Mouse (Mus musculus): Measurements from ENCODE around the gene Nrap. TPM values are rescaled to one million over a fixed set of nuclear protein-coding genes. Genes with fewer than 3 reads are reported as not detected.

Nrap gene
- polyA plus RNA-seq, 1 experiment: 25.5 TPM

- Histone ChIP-seq H3K4me3 (no peak overlapping the region), H3K36me3 (ENCODE audit: control insufficient read depth, insufficient read depth) (no peaks in the 10 kb centered on the region), H3ac (ENCODE audit: control insufficient read depth, insufficient read length) (no peak overlapping the region), H3K79me2 (ENCODE audit: control insufficient read depth, insufficient read depth) (no peaks in the 10 kb centered on the region), H3K27me3 (ENCODE audit: control insufficient read depth, insufficient read depth, insufficient read length) (no peaks in the 10 kb centered on the region), H3K4me2 (ENCODE audit: low read depth) (no peak overlapping the region)
- TF ChIP-seq TCF3 (IDR thresholded peaks at IDR 0.05; ENCODE audit: insufficient read length, low read depth): no peak
- TF ChIP-seq POLR2AphosphoS2 (IDR thresholded peaks at IDR 0.05; ENCODE audit: insufficient read length, low read depth): no peak
- TF ChIP-seq MYOD1 (IDR thresholded peaks at IDR 0.05; ENCODE audit: control insufficient read depth in 1 of 3, insufficient read length in 2 of 3, low read depth in 2 of 3): no peak
- TF ChIP-seq POLR2A (IDR thresholded peaks at IDR 0.05; ENCODE audit: insufficient read length, low read depth): no peak
- TF ChIP-seq CEBPB (IDR thresholded peaks at IDR 0.05; ENCODE audit: insufficient read depth, poor library complexity, severe bottlenecking): no peak
- no peak for TF ChIP-seq MYOG (IDR thresholded peaks at IDR 0.05; ENCODE audit: control insufficient read depth in 1 of 3, insufficient read depth in 1 of 3, insufficient read length in 2 of 3, low read depth in 2 of 3)
- TF ChIP-seq REST (IDR thresholded peaks at IDR 0.05; ENCODE audit: insufficient read depth, insufficient read length): no peak
- no peak for TF ChIP-seq USF1 (IDR thresholded peaks at IDR 0.05; ENCODE audit: low read depth)
- TF ChIP-seq E2F4 (IDR thresholded peaks at IDR 0.05; ENCODE audit: insufficient read depth): no peak
Measured at GRCm38 (mm10) chr19:56296668-56297067, 93.2 kb downstream of the Nrap start.

- Histone ChIP-seq H3K27me3 (ENCODE audit: control insufficient read depth, insufficient read depth, insufficient read length) (no peaks in the 10 kb centered on the region), H3K4me3 (no peak overlapping the region), H3ac (ENCODE audit: control insufficient read depth, insufficient read length) (no peak overlapping the region), H3K36me3 (ENCODE audit: control insufficient read depth, insufficient read depth) (no peaks in the 10 kb centered on the region), H3K79me2 (ENCODE audit: control insufficient read depth, insufficient read depth) (no peaks in the 10 kb centered on the region), H3K4me2 (ENCODE audit: low read depth) (no peak overlapping the region)
- TF ChIP-seq MYOD1 (IDR thresholded peaks at IDR 0.05; ENCODE audit: control insufficient read depth in 1 of 3, insufficient read length in 2 of 3, low read depth in 2 of 3): peak in 1 of 3 experiments; percentile 22
- no peak for TF ChIP-seq CEBPB (IDR thresholded peaks at IDR 0.05; ENCODE audit: insufficient read depth, poor library complexity, severe bottlenecking)
Measured at GRCm38 (mm10) chr19:56294654-56295399, 95.0 kb downstream of the Nrap start.

- H3K79me2 ChIP-seq (ENCODE audit: control insufficient read depth, insufficient read depth): no peaks in the 10 kb centered on the region
- H3ac ChIP-seq (ENCODE audit: control insufficient read depth, insufficient read length): no peak overlapping the region
- no peaks in the 10 kb centered on the region for H3K27me3 ChIP-seq (ENCODE audit: control insufficient read depth, insufficient read depth, insufficient read length)
- no peak overlapping the region for H3K4me2 ChIP-seq (ENCODE audit: low read depth)
- H3K4me3 ChIP-seq: no peak overlapping the region
- H3K36me3 ChIP-seq (ENCODE audit: control insufficient read depth, insufficient read depth): no peaks in the 10 kb centered on the region
- TF ChIP-seq TCF3 (IDR thresholded peaks at IDR 0.05; ENCODE audit: insufficient read length, low read depth): no peak
- TF ChIP-seq POLR2AphosphoS2 (IDR thresholded peaks at IDR 0.05; ENCODE audit: insufficient read length, low read depth): no peak
- TF ChIP-seq REST (IDR thresholded peaks at IDR 0.05; ENCODE audit: insufficient read depth, insufficient read length): no peak
- TF ChIP-seq CEBPB (IDR thresholded peaks at IDR 0.05; ENCODE audit: insufficient read depth, poor library complexity, severe bottlenecking): no peak
- no peak for TF ChIP-seq MAX (IDR thresholded peaks at IDR 0.05; ENCODE audit: low read depth)
- TF ChIP-seq POLR2A (IDR thresholded peaks at IDR 0.05; ENCODE audit: insufficient read length, low read depth): no peak
- TF ChIP-seq MYOD1 (IDR thresholded peaks at IDR 0.05; ENCODE audit: control insufficient read depth in 1 of 3, insufficient read length in 2 of 3, low read depth in 2 of 3): no peak
Measured at GRCm38 (mm10) chr19:56292335-56292734, 97.5 kb downstream of the Nrap start.

- Histone ChIP-seq H3K36me3 (ENCODE audit: control insufficient read depth, insufficient read depth) (no peaks in the 10 kb centered on the region), H3K4me2 (ENCODE audit: low read depth) (no peak overlapping the region), H3ac (ENCODE audit: control insufficient read depth, insufficient read length) (no peak overlapping the region), H3K27me3 (ENCODE audit: control insufficient read depth, insufficient read depth, insufficient read length) (no peaks in the 10 kb centered on the region), H3K79me2 (ENCODE audit: control insufficient read depth, insufficient read depth) (no peaks in the 10 kb centered on the region), H3K4me3 (no peak overlapping the region)
- no peak for TF ChIP-seq E2F4 (IDR thresholded peaks at IDR 0.05; ENCODE audit: insufficient read depth)
- TF ChIP-seq SRF (IDR thresholded peaks at IDR 0.05; ENCODE audit: control insufficient read depth, insufficient read length, low read depth): no peak
Measured at GRCm38 (mm10) chr19:56291898-56292297, 97.9 kb downstream of the Nrap start.

- H3K4me3 ChIP-seq: no peak overlapping the region
- no peaks in the 10 kb centered on the region for H3K79me2 ChIP-seq (ENCODE audit: control insufficient read depth, insufficient read depth)
- H3ac ChIP-seq (ENCODE audit: control insufficient read depth, insufficient read length): no peak overlapping the region
- no peaks in the 10 kb centered on the region for H3K36me3 ChIP-seq (ENCODE audit: control insufficient read depth, insufficient read depth)
- no peak overlapping the region for H3K4me2 ChIP-seq (ENCODE audit: low read depth)
- TF ChIP-seq E2F4 (IDR thresholded peaks at IDR 0.05; ENCODE audit: insufficient read depth) (no peak), MYOG (IDR thresholded peaks at IDR 0.05; ENCODE audit: control insufficient read depth in 1 of 3, insufficient read depth in 1 of 3, insufficient read length in 2 of 3, low read depth in 2 of 3) (peak in 2 of 3 experiments; percentile 23 to 43), MYOD1 (IDR thresholded peaks at IDR 0.05; ENCODE audit: control insufficient read depth in 1 of 3, insufficient read length in 2 of 3, low read depth in 2 of 3) (peak in 1 of 3 experiments; percentile 62), USF1 (IDR thresholded peaks at IDR 0.05; ENCODE audit: low read depth) (no peak)
- H3K27me3 ChIP-seq (ENCODE audit: control insufficient read depth, insufficient read depth, insufficient read length): no peaks in the 10 kb centered on the region
Measured at GRCm38 (mm10) chr19:56289642-56290041, 100.2 kb downstream of the Nrap start.

- Histone ChIP-seq H3K27me3 (ENCODE audit: control insufficient read depth, insufficient read depth, insufficient read length) (no peaks in the 10 kb centered on the region), H3K4me2 (ENCODE audit: low read depth) (peak overlapping the region; percentile 56), H3K36me3 (ENCODE audit: control insufficient read depth, insufficient read depth) (no peaks in the 10 kb centered on the region), H3K79me2 (ENCODE audit: control insufficient read depth, insufficient read depth) (no peaks in the 10 kb centered on the region), H3K4me3 (no peak overlapping the region), H3ac (ENCODE audit: control insufficient read depth, insufficient read length) (no peak overlapping the region)
- TF ChIP-seq SRF (IDR thresholded peaks at IDR 0.05; ENCODE audit: control insufficient read depth, insufficient read length, low read depth) (no peak), POLR2AphosphoS2 (IDR thresholded peaks at IDR 0.05; ENCODE audit: insufficient read length, low read depth) (no peak), MAX (IDR thresholded peaks at IDR 0.05; ENCODE audit: low read depth) (no peak), POLR2A (IDR thresholded peaks at IDR 0.05; ENCODE audit: insufficient read length, low read depth) (no peak), CEBPB (IDR thresholded peaks at IDR 0.05; ENCODE audit: insufficient read depth, poor library complexity, severe bottlenecking) (no peak), USF1 (IDR thresholded peaks at IDR 0.05; ENCODE audit: low read depth) (no peak), MYOG (IDR thresholded peaks at IDR 0.05; ENCODE audit: control insufficient read depth in 1 of 3, insufficient read depth in 1 of 3, insufficient read length in 2 of 3, low read depth in 2 of 3) (no peak), TCF12 (IDR thresholded peaks at IDR 0.05; ENCODE audit: insufficient read depth, poor library complexity, severe bottlenecking) (no peak), MYOD1 (IDR thresholded peaks at IDR 0.05; ENCODE audit: control insufficient read depth in 1 of 3, insufficient read length in 2 of 3, low read depth in 2 of 3) (no peak), TCF3 (IDR thresholded peaks at IDR 0.05; ENCODE audit: insufficient read length, low read depth) (no peak), REST (IDR thresholded peaks at IDR 0.05; ENCODE audit: insufficient read depth, insufficient read length) (no peak), E2F4 (IDR thresholded peaks at IDR 0.05; ENCODE audit: insufficient read depth) (no peak)
Measured at GRCm38 (mm10) chr19:56288436-56288835, 101.4 kb downstream of the Nrap start.
